Mouse (Mus musculus) embryo, embryonic 11.5 days (tissue): ENCODE data around the gene Mnat1.

ENCODE experiments used
- DNase-seq: peaks from one replicate; pipeline ENCODE4 v3.0.0-alpha.2; 2012; ENCODE audit warnings: low read depth, low spot score

Mnat1 gene

DNA sequence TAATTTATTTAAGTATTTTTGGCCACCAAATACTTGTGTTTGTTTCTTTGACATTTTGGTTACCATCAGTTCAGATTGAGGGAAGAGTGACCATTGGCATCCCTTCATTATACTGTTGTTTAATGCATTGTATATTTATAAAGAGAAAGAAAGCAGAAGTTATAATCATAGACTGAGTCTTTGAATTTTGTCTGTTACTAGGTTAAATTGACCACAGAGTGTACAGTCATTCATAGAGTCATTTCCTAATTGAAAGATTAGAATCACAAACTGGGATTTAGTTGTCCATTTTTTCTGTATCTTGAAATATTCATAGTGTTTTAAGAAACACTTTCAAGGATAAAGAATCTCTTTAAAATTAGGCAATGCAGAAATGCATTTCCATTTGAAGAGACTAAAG, 108.0 kb downstream of the Mnat1 start:
- DNase-seq = no peak

DNA sequence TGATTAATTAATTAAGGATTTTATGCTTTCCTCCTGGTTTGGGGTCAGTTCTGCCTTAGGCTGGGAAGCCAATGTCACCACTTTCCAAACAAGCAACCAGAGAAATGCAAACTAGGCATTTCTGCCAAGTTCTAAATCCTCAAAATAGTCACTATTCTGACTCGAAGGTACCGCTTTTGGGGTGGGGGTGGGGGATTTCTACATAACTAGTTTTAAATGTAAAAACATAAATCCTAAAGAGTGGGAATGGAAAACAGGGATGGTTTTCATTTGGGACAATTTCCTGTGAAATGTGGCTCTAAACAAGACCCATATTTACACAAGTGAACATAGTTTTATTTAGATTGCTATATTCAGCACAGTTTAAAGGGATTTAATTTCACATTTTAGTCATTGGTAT, 109.1 kb downstream of the Mnat1 start:
- no peak for DNase-seq

DNA sequence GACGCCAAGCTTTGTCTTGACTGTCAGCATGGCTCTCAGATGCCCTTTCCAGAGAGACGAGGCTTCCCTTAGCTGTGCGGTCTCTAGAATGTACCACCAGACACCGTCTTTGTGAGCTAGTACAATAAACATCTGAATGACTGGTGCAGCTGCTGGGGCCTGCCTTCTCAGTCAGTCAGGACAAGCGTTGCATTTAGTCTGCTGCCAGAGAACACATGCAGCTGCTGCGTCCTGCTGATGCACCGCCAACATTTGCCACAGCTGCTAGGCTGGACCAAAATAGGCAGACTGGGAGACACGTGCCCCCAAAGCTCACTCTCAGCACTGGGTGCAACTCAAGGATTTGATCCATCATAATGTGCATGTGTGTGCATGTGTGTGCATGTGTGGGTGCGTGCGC, 118.4 kb downstream of the Mnat1 start:
- no peak for DNase-seq

DNA sequence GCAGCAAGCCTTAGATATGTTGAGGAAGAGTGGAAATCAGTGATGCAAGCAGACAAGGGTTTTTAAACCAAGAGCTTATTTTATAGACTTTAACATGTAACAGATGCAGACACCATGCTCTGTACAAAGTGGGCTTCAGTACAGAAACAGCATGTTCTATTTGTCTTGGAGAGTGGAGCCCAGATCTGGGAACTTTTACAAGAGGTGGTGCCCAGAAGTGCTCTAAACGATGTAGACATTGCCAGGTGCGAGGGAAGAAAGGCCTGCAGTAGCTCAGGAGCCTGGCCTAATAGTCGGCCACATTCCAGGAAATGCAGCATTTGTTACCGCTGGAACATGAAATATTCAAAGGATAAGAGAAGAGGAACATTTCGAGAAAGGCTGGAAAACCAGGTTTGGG, 122.2 kb downstream of the Mnat1 start:
- no peak for DNase-seq

DNA sequence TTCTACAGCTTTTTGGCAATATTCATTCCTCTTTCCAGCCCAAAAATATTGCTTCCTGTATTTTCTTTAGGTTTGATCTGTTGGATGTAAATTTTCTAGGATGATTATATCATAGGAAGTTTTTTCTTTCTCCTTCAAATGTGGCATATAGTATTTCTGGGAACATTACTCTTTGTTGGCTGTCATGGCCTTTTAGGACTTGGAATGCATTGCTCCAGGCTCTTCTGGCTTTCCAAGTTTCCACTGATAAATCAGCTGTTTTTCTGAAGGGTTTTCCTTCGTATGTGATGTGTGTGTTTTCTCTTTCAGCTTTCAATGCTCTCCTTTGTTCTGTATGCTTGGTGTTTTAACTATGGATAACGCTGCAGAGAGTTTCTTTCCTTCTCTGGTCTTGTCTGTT, 131.5 kb downstream of the Mnat1 start:
- no peak for DNase-seq

DNA sequence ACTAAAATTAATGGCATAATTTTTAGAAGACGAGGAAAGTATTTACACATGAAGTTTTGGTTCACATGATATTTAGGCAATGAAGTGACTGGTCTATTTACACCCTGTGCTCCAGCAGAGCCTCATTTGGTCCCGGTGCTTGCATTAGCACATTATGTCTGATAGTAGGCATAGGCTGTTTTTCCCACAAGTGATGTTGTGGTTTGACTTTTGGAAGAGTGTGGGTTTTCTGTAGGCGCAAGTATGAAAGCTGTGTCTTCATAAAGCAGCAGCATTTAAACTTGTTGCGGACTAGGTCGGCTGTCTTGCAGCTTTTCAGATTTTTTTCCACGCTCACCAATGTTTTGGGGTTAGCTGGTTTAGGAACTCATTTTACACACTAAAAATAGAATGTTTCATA, 135.8 kb downstream of the Mnat1 start:
- DNase-seq = no peak

DNA sequence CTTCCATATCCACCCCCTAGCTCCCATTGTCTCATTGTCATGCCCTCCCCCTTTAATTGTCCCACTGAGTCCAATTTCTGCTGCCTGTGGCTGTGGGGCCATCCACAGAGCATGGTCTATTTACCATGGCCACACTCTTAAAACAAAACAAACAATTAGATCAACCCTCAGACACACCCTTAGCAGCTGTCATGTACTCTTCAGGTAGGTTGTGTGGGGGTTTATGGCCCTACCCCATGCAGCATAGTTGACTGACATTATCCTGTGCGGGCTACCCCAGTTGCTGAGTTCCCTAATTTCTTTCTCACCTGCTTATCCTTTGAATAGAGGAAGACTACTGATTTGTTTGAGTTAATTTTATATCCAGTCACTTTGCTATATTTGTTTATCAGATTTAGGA, 136.8 kb downstream of the Mnat1 start:
- no peak for DNase-seq

DNA sequence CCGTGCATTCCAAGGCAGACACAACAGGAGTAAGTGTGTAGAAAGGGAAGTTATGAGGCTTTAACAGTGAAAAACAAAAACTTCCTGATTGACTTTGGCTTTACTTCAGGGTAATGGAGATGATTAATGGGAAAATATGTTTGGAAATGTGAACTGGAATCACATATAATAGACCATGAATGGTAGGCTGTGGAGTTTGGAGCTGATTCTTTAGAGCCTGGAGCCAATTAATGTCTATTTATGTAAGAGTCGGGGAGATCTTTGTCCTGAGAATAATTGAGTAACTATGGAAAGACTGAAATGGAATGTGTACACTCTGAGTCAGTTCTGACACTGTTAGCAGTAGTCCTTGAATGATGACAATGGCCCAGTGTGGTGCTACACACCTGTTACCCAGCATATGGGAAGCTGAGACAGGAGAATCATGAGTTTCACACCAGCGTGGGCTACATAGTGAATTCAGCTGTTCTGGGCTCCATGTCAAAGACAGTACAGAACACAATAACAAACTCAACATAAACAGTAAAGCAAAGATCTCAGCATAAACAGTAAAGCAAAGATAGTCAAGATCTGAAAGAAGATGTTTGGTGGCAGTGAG, 142.0 kb downstream of the Mnat1 start:
- no peak for DNase-seq

DNA sequence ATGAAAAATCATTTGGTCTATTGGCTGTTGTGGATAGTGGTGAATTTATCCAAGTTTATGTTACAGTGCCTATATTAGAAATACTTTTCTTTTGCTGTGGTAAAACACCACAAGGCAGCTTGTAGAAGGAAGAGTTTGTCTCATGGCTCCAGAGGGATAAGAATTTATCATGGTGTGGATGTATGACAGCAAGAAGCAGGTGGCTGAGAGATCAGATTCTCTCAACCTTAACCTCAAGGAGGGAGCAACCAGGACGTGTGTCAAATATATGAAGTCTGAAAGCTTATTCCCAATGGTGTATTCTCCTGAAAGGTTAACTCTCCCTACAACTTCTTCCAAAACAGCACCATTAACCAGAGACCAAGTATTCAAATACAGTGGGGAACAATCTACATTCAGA, 143.1 kb downstream of the Mnat1 start:
- DNase-seq = no peak

DNA sequence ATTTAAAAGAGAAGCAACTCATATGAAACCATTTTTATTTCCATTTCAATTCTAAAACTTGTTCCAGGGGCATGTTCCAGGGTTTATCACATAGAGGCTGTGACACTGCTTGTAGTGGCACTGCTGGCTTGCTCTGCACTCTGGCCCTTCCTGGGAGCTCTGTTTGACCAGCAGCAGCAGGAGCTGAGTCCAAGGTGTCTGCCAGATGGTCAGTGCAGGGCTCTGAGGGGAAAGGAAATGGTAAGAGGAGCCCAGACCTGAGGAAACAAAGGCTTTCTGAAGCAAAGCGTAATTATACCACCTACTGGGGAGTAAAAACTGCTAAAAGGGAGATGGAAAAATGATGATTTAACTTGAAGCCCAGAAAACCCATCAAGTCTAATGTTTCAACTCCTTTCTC, 145.0 kb downstream of the Mnat1 start:
- no peak for DNase-seq

DNA sequence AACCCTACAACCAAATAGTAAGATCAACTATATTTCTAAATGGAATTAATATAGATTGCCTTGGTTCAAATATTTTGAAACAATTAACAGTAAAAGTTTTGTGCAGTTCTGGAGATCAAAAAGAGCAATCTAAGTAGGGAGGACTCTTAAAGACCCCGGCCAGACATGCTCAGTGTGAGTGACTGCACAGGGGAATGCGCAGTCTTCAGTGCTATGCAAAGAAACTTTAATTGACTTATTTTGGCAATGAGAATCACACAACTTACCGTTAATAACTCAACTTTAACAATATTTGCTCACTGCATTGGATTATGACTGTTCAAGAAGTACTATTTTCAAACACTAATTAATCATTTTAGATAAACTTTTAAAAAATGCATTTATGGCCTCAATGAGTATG, 146.0 kb downstream of the Mnat1 start:
- DNase-seq = no peak

DNA sequence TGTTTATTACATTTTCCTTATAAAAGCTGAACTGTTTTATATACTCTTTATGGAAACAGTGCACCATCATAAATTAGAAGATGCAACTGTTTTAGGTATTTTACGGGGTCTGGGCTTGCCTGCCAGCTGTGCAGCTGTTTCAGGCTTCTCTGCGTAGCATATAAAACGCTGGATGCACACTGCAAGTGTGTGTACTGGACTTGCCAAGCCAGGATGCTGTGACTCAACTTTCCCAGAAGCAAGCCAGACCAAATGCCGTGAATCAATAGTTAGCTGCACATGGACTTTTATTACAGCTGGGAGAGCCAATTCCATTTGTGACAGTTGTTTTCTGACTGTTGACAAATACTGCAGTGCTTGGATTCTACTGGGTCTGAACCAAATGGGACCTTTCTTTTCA, 146.4 kb downstream of the Mnat1 start:
- DNase-seq = no peak

DNA sequence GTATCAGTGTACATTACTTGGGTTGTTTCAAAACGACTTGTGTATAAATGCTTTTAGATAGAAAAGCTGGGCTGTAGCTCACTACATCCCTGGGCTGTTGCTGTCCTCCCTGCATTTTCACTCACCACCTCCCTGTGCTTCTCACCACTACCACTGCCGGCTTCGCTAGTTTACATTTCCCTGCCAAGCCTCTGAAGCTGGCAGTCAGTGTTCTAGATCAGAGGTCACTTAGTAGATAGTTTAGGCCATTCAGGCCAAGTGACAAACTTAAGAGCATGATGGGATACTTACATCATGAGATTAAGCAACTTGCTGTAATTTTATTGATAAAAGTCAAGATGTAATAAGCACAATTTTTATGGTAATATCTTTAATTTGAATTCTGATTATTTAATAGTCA, 151.4 kb downstream of the Mnat1 start:
- DNase-seq = no peak

DNA sequence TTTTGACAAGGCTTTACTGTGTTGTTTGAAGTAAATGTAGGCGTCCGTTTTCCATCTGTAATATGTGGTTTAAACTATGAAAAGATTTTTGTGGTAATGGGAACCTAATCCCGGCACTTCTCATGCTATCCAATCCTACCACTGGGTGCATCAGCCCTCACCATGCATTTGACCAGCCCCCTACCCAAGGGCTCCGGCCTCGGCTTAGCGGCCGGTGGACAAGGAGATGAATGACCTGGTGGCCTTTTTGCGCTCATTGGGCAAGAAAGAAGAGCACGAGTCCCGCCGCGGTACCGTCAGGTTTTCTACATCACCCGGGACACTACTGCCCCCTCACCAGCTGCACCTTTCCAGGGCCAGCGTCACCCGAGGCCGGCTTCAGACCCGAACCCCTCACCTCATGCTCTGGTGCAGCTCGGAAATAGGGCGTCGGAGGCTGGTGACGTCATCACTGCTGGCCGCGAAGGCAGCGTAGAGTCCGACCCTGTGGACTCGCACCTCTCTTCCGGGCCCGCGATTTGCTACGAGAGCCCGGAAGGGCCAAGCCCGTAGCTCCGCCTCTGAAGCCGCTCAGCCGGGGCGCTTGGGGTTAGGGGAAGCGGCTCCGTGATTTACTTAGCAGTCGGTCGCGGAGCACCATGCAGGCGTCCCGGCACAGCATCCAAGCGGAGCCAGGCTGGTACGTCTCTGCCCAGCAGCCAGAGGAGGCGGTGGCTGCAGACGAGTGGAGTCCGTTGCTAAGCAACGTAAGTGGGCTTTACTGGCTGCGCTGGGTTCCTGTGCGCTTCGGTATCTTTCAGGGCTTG, 163.0 kb downstream of the Mnat1 start, which contains the start of the genes Trmt5 and Slc38a6:
Trmt5 (minus strand) TSS at position 424 of the 806 bp plus-strand sequence.
Slc38a6 (plus strand) TSS at position 493 of the 806 bp plus-strand sequence.
- DNase-seq = peak; percentile 89

DNA sequence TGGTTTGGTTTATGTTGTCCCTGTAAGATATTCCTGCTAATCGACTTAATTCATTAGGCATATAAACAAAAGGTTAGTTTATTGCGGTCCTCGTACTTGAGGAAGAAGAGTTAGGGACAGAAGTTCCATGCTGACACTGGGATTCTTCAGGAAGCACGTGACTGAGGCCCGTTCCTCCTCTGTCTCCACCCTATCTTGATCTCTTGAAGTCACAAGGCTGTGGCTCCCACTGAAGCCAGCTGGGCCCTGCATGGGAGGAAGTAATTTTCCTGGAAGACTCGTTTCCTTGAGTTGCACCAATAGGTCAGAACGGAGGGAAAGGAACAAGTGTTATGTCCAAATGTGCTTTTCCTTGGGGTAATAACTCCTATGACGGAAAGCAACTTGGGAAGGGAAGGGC, 164.1 kb downstream of the Mnat1 start:
- no peak for DNase-seq

DNA sequence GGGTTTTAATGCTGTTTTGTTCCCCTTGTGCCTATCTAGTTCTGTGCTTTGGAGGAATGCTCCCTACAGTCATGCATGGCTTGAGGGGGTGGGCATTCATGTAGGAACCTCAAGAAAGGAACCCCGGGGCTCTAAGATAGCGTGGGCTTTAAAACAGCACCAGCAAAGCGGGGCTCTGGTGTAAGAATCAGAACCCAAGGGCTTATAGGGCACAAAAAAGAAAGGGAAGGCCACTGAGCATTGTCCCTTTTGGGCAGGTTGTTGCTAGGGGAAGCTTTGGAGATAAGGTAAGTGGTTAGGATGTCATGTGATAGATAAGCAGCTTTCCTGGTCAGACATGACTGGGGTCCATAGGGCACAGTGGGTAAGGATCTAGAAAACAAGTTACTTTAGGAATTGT, 165.1 kb downstream of the Mnat1 start:
- DNase-seq = no peak

DNA sequence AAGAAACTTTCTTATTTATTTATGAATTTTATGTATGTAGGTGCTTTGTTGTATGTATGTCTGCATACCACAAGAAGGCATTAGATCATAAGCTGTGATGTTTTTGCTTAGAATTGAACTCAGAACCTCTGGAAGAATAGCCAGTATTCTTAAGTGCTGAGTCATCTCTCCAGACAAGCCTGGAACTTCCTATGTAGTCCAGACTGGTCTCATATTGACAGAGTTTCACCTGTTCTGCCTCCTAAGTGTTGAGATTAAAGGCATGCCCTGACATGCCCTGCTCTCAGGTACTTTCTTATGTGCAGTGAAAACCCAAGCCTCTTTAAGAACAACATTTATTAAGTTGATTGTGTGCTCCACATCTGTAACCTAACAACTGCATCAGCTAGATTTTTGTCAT, 171.4 kb downstream of the Mnat1 start:
- DNase-seq = no peak

DNA sequence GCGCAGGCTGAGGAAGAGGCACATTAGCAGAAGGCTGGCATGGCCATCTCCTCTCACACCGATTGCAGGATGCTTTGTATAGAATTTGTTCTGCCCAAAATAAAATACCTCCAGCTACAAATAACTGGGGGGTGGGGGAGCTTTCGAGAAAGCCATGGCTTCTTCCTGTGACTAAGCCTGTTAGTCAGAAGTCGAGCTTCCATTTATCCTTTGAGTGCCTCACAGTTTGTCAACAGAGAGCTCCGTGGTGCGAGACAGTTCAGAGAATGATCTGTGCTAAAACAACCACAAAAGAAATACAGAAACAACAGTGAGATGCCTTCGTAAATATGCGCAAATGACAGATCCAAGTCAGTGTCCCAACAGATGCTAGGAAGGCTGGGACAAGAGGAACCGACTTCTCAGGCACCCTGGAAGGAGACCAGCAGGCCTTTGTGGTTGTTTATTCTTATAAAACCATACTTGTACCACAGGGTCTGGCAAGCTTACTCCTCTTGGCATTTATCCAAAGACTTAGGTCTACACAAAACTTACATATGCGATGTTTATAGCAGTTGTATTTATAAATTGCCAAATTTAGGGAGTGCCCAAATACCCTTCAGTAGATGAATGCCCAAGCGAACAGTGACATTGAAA, 172.1 kb downstream of the Mnat1 start:
- DNase-seq = no peak

DNA sequence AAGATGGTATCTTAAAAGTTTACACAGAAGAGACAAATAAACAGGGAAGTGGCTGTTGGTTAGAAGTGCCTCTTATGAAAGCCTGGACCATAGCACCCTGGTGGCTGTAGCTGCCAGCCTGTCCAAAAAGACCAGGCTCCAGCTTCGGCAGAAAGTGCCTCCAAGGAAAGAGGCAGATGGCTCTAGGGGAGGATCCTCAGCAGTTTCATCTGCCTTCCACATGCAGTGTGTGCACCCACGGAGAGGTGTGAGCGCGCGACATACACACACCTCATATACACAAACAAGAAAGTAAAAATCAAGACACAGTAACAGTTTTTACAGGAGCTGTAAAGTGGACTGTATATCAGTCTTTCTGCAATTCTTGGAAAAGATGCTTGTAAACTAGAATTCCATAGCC, 175.1 kb downstream of the Mnat1 start:
- DNase-seq = no peak

DNA sequence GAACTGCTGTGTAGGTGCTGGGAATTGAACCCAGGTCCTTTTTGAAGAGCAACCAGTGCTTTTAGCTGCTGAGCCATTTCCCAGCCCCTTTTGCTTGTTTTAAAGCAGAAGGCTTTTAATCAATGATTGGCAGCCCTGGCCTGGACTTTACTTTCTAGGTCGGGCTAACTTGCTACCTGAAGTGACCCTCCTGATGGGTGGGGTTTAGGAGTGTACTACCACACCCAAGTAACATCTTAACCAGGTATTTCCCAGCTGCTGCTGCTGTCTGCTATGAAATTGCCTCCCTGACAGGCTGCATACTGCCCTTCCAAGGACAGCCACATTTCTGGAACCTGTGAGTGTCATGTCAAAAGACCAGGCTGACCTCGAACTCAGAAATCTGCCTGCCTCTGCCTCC, 177.0 kb downstream of the Mnat1 start:
- no peak for DNase-seq

DNA sequence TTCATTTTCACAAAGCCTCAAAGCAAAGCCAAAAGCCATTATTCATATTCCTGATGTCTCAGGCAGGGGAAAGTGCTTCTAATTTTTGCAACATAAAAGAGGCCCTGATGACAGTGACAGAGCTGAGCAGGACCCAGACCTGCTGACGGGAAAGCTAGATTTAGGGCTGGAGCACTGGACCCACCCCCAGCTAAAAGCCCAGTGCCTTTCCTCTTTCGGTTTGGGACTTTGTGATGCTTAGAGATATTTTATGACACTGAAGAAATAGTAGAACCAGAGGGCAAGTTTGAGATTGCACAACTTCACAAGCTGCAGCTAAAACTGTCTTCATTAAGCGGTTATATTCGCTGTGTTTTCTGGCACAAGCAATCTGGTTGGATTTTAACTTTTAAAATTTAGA, 181.1 kb downstream of the Mnat1 start:
- DNase-seq = no peak

DNA sequence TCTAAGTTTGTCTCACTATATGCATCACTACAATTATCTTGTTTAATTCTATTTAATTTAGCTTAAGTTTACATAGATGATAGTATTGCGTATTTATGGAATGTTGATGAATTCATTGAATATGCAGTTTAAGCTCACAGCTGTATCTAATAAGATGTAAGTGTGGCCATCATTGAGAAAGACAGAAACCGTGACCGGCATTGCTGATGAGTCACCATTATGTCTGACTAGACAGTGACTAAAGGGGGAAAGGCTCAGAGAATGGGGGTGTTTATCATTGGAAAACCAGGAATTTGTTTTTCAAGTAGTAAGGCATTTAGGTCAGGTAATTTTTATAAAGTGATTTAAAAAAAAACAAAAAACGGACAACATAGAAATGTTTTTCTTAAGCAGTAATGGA, 184.2 kb downstream of the Mnat1 start:
- DNase-seq = no peak

DNA sequence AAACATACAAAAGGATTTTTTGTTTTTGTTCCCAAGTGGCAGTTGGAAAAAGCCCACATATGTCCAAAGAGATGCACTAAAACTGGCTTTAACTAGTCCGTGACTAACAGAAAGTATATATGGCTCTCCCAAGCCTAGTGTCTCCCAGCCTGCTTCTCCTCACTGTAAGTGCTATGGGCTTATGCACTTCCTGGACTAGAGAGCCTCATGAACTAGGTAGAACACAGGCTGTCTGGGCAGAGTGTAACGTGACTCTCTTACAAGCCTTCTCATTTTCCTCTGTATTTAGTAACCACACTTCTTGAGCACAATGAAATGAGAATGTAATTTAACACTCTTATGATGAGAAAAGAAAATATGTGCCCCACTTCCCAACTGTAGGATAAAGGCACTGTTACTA, 185.2 kb downstream of the Mnat1 start:
- no peak for DNase-seq
